Mouse (Mus musculus): ENCODE measurements at regions not wholly inside any gene's neighbourhood (a gene's known extent, or its start where the extent isn't known, plus 50 kb on each side); places are given as distances from the start of the nearest gene placed in this dataset.

GRCm38 (mm10) chr9:22937686-22938391 is 285.0 kb upstream of the Bmper start:
- no peak for ATAC-seq (ENCODE audit: insufficient read depth, low FRiP score, low TSS enrichment)
- Histone ChIP-seq H3K9ac (ENCODE audit: low read length) (no peak overlapping the region), H3K9me3 (ENCODE audit: control insufficient read depth, low read length) (no peaks in the 10 kb centered on the region), H3K4me1 (ENCODE audit: control insufficient read depth, insufficient read depth, low read length) (no peaks in the 10 kb centered on the region), H3K4me3 (ENCODE audit: low read depth, low read length) (no peak overlapping the region), H3K36me3 (ENCODE audit: control insufficient read depth, insufficient read depth, low read length) (no peaks in the 10 kb centered on the region), H3K27ac (ENCODE audit: low read depth, low read length) (no peak overlapping the region), H3K27me3 (ENCODE audit: control insufficient read depth, insufficient read depth, low read length) (no peaks in the 10 kb centered on the region), H3K4me2 (ENCODE audit: low read depth) (no peak overlapping the region)
- 81% methylated on average over 7 of the region's 7 CpGs for WGBS
- no peak for DNase-seq (ENCODE audit: low spot score)

GRCm38 (mm10) chr9:22944992-22945391 is 277.9 kb upstream of the Bmper start:
- Histone ChIP-seq H3K4me3 (ENCODE audit: low read depth, low read length) (no peak overlapping the region), H3K27ac (ENCODE audit: low read depth, low read length) (no peak overlapping the region), H3K4me1 (ENCODE audit: control insufficient read depth, insufficient read depth, low read length) (no peaks in the 10 kb centered on the region), H3K36me3 (ENCODE audit: control insufficient read depth, insufficient read depth, low read length) (no peaks in the 10 kb centered on the region), H3K27me3 (ENCODE audit: control insufficient read depth, insufficient read depth, low read length) (no peaks in the 10 kb centered on the region), H3K4me2 (ENCODE audit: low read depth) (no peak overlapping the region), H3K9ac (ENCODE audit: low read length) (no peak overlapping the region), H3K9me3 (ENCODE audit: control insufficient read depth, low read length) (no peaks in the 10 kb centered on the region)
- no peak for ATAC-seq (ENCODE audit: insufficient read depth, low FRiP score, low TSS enrichment)
- WGBS: 83% methylated on average over 6 of the region's 6 CpGs
- DNase-seq (ENCODE audit: low spot score): no peak

GRCm38 (mm10) chr9:22945426-22945955 is 277.4 kb upstream of the Bmper start:
- DNase-seq (ENCODE audit: low spot score) (no peak), ATAC-seq (ENCODE audit: insufficient read depth, low FRiP score, low TSS enrichment) (no peak)
- Histone ChIP-seq H3K4me1 (ENCODE audit: control insufficient read depth, insufficient read depth, low read length) (no peaks in the 10 kb centered on the region), H3K36me3 (ENCODE audit: control insufficient read depth, insufficient read depth, low read length) (no peaks in the 10 kb centered on the region), H3K27me3 (ENCODE audit: control insufficient read depth, insufficient read depth, low read length) (no peaks in the 10 kb centered on the region), H3K4me2 (ENCODE audit: low read depth) (no peak overlapping the region), H3K9me3 (ENCODE audit: control insufficient read depth, low read length) (no peaks in the 10 kb centered on the region), H3K27ac (ENCODE audit: low read depth, low read length) (no peak overlapping the region), H3K4me3 (ENCODE audit: low read depth, low read length) (no peak overlapping the region), H3K9ac (ENCODE audit: low read length) (no peak overlapping the region)
- 76% methylated on average over 8 of the region's 8 CpGs for WGBS

- Histone ChIP-seq H3K9me3 (ENCODE audit: control insufficient read depth, low read length) (no peaks in the 10 kb centered on the region), H3K4me2 (ENCODE audit: low read depth) (no peak overlapping the region), H3K4me3 (ENCODE audit: low read depth, low read length) (no peak overlapping the region), H3K4me1 (ENCODE audit: control insufficient read depth, insufficient read depth, low read length) (no peaks in the 10 kb centered on the region), H3K27ac (ENCODE audit: low read depth, low read length) (no peak overlapping the region), H3K27me3 (ENCODE audit: control insufficient read depth, insufficient read depth, low read length) (no peaks in the 10 kb centered on the region), H3K9ac (ENCODE audit: low read length) (no peak overlapping the region), H3K36me3 (ENCODE audit: control insufficient read depth, insufficient read depth, low read length) (no peaks in the 10 kb centered on the region)
- DNase-seq (ENCODE audit: low spot score): peak; percentile 27
- ATAC-seq (ENCODE audit: insufficient read depth, low FRiP score, low TSS enrichment): peak; percentile 72
- WGBS: 46% methylated on average over 16 of the region's 16 CpGs
These were observed 270.1 kb upstream of the Bmper start for GRCm38 (mm10) chr9:22952571-22953442.

GRCm38 (mm10) chr9:22962269-22962815 is 260.5 kb upstream of the Bmper start:
- peak overlapping the region; percentile 0; the same call in 1 of the 2 replicates for H3K27ac ChIP-seq (ENCODE audit: low read depth, low read length)
- H3K27me3 ChIP-seq (ENCODE audit: control insufficient read depth, insufficient read depth, low read length): no peaks in the 10 kb centered on the region
- H3K4me2 ChIP-seq (ENCODE audit: low read depth): no peak overlapping the region
- H3K4me3 ChIP-seq (ENCODE audit: low read depth, low read length): no peak overlapping the region
- 30% methylated on average over 7 of the region's 7 CpGs for WGBS
- H3K4me1 ChIP-seq (ENCODE audit: control insufficient read depth, insufficient read depth, low read length): peaks cover 5% of the 10 kb centered on the region
- DNase-seq (ENCODE audit: low spot score) (peak; percentile 23), ATAC-seq (ENCODE audit: insufficient read depth, low FRiP score, low TSS enrichment) (no peak; the same call in 1 of the 2 replicates)
- no peaks in the 10 kb centered on the region for H3K9me3 ChIP-seq (ENCODE audit: control insufficient read depth, low read length)
- no peaks in the 10 kb centered on the region for H3K36me3 ChIP-seq (ENCODE audit: control insufficient read depth, insufficient read depth, low read length)
- no peak overlapping the region for H3K9ac ChIP-seq (ENCODE audit: low read length)

- Histone ChIP-seq H3K4me1 (ENCODE audit: control insufficient read depth, insufficient read depth, low read length) (no peaks in the 10 kb centered on the region), H3K27me3 (ENCODE audit: control insufficient read depth, insufficient read depth, low read length) (no peaks in the 10 kb centered on the region), H3K4me3 (ENCODE audit: low read depth, low read length) (no peak overlapping the region), H3K9ac (ENCODE audit: low read length) (no peak overlapping the region), H3K27ac (ENCODE audit: low read depth, low read length) (no peak overlapping the region), H3K36me3 (ENCODE audit: control insufficient read depth, insufficient read depth, low read length) (no peaks in the 10 kb centered on the region), H3K9me3 (ENCODE audit: control insufficient read depth, low read length) (no peaks in the 10 kb centered on the region), H3K4me2 (ENCODE audit: low read depth) (no peak overlapping the region)
- WGBS: 86% methylated on average over 4 of the region's 4 CpGs
- DNase-seq (ENCODE audit: low spot score) (no peak), ATAC-seq (ENCODE audit: insufficient read depth, low FRiP score, low TSS enrichment) (no peak)
These were observed 251.6 kb upstream of the Bmper start for GRCm38 (mm10) chr9:22971312-22971711.

- ATAC-seq (ENCODE audit: insufficient read depth, low FRiP score, low TSS enrichment) (no peak), DNase-seq (ENCODE audit: low spot score) (no peak)
- no peak overlapping the region for H3K4me3 ChIP-seq (ENCODE audit: low read depth, low read length)
- H3K27me3 ChIP-seq (ENCODE audit: control insufficient read depth, insufficient read depth, low read length): no peaks in the 10 kb centered on the region
- H3K4me1 ChIP-seq (ENCODE audit: control insufficient read depth, insufficient read depth, low read length): no peaks in the 10 kb centered on the region
- no peak overlapping the region for H3K4me2 ChIP-seq (ENCODE audit: low read depth)
- no peak overlapping the region for H3K27ac ChIP-seq (ENCODE audit: low read depth, low read length)
- WGBS: 63% methylated on average over 9 of the region's 9 CpGs
- H3K36me3 ChIP-seq (ENCODE audit: control insufficient read depth, insufficient read depth, low read length): no peaks in the 10 kb centered on the region
- H3K9ac ChIP-seq (ENCODE audit: low read length): no peak overlapping the region
- no peaks in the 10 kb centered on the region for H3K9me3 ChIP-seq (ENCODE audit: control insufficient read depth, low read length)
These were observed 246.1 kb upstream of the Bmper start for GRCm38 (mm10) chr9:22976748-22977147.

GRCm38 (mm10) chr9:22979627-22980026 is 243.2 kb upstream of the Bmper start:
- H3K36me3 ChIP-seq (ENCODE audit: control insufficient read depth, insufficient read depth, low read length): no peaks in the 10 kb centered on the region
- H3K4me1 ChIP-seq (ENCODE audit: control insufficient read depth, insufficient read depth, low read length): no peaks in the 10 kb centered on the region
- no peak for DNase-seq (ENCODE audit: low spot score)
- WGBS: 77% methylated on average over 5 of the region's 5 CpGs
- H3K27me3 ChIP-seq (ENCODE audit: control insufficient read depth, insufficient read depth, low read length): no peaks in the 10 kb centered on the region
- H3K4me3 ChIP-seq (ENCODE audit: low read depth, low read length): no peak overlapping the region
- no peak overlapping the region for H3K4me2 ChIP-seq (ENCODE audit: low read depth)
- no peaks in the 10 kb centered on the region for H3K9me3 ChIP-seq (ENCODE audit: control insufficient read depth, low read length)
- H3K27ac ChIP-seq (ENCODE audit: low read depth, low read length): no peak overlapping the region
- ATAC-seq (ENCODE audit: insufficient read depth, low FRiP score, low TSS enrichment): no peak
- no peak overlapping the region for H3K9ac ChIP-seq (ENCODE audit: low read length)

Data from neural tube, embryonic 11.5 days (tissue).